Comparison of ENCODE assay signal across 8 mouse cellular contexts in the genomic region with DNA sequence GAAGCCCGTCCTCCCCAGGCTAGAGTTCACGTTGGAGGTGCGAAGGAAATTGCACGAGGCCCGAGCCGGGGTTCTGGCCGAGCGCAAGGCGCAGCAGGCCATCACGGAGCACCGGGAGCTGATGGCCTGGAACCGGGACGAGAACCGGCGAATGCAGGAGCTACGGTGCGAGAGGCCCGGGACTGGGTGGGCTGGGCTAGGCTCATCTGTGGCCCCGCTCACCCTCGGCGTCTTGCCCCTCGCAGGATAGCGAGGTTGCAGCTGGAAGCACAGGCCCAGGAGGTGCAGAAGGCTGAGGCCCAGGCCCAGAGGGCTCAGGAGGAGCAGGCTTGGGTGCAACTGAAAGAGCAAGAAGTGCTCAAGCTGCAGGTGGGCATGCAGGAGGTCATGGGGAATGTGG. TPM values are rescaled to one million over a fixed set of nuclear protein-coding genes. Genes with fewer than 3 reads are reported as not detected.
A peak's percentile ranks its signal among the peaks of the same experiment; 100 is the strongest.
DNase-seq lines count a peak whose midpoint lies in the region; ATAC-seq lines count a peak whose summit lies in the region.

No protein-coding gene starts in this region.

- no peak for DNase-seq in forebrain, embryonic 14.5 days (ENCODE audit: low spot score)
- DNase-seq in liver, embryonic 13.5 days = no peak
- peak; percentile 26 for DNase-seq in testis, postnatal 14 days (ENCODE audit: low spot score)
- DNase-seq in layer of hippocampus, adult 9-10 months (ENCODE audit: low spot score) = no peak

- peaks cover 26% of the 10 kb centered on the region for H3K4me1 ChIP-seq in erythroblast, embryonic 14.5 days (ENCODE audit: control insufficient read depth)
- H3K4me1 ChIP-seq in megakaryocyte, embryonic 14.5 days = peaks cover 43% of the 10 kb centered on the region
- H3K4me1 ChIP-seq in forebrain, embryonic 14.5 days (ENCODE audit: control insufficient read depth, insufficient read depth, low read length) = peaks cover 11% of the 10 kb centered on the region
- H3K4me1 ChIP-seq in liver, embryonic 13.5 days (replicated peaks) = peaks cover 27% of the 10 kb centered on the region

- no peaks in the 10 kb centered on the region for H3K9me3 ChIP-seq in erythroblast, embryonic 14.5 days (ENCODE audit: control insufficient read depth, low read length)
- H3K9me3 ChIP-seq in megakaryocyte, embryonic 14.5 days = no peaks in the 10 kb centered on the region
- H3K9me3 ChIP-seq in forebrain, embryonic 14.5 days (replicated peaks; ENCODE audit: control insufficient read depth, low read length) = no peaks in the 10 kb centered on the region
- no peaks in the 10 kb centered on the region for H3K9me3 ChIP-seq in liver, embryonic 13.5 days (replicated peaks)

- no peak for ATAC-seq in erythroblast, adult 5-6 weeks (replicated peaks; ENCODE audit: low FRiP score, poor library complexity, severe bottlenecking)
- no peak for ATAC-seq in megakaryocyte, adult 5-6 weeks (ENCODE audit: poor library complexity, severe bottlenecking)
- ATAC-seq in forebrain, embryonic 14.5 days = peak; percentile 24
- ATAC-seq in liver, embryonic 13.5 days (ENCODE audit: low read depth) = peak; percentile 2; the same call in 1 of the 2 replicates

- H3K4me3 ChIP-seq in erythroblast, embryonic 14.5 days (replicated peaks) = peak overlapping the region; percentile 89
- peak overlapping the region; percentile 99 for H3K4me3 ChIP-seq in megakaryocyte, embryonic 14.5 days (replicated peaks)
- peak overlapping the region; percentile 91 for H3K4me3 ChIP-seq in forebrain, embryonic 14.5 days (ENCODE audit: low read depth, low read length)
- H3K4me3 ChIP-seq in liver, embryonic 13.5 days (replicated peaks) = peak overlapping the region; percentile 84

- no peak overlapping the region; the same call in 1 of the 2 replicates for H3K27ac ChIP-seq in forebrain, embryonic 14.5 days (ENCODE audit: low read depth, low read length)
- H3K27ac ChIP-seq in liver, embryonic 13.5 days = peak overlapping the region; percentile 41

- peaks cover 24% of the 10 kb centered on the region for H3K36me3 ChIP-seq in erythroblast, embryonic 14.5 days (ENCODE audit: control insufficient read depth)
- H3K36me3 ChIP-seq in megakaryocyte, embryonic 14.5 days (replicated peaks; ENCODE audit: low read length) = peaks cover 41% of the 10 kb centered on the region
- peaks cover 22% of the 10 kb centered on the region for H3K36me3 ChIP-seq in forebrain, embryonic 14.5 days (ENCODE audit: control insufficient read depth, insufficient read depth, low read length)
- H3K36me3 ChIP-seq in liver, embryonic 13.5 days = peaks cover 25% of the 10 kb centered on the region

- WGBS in forebrain, embryonic 14.5 days = under 1% methylated on average over 23 of the region's 23 CpGs
- under 1% methylated on average over 23 of the region's 23 CpGs for WGBS in liver, embryonic 13.5 days (ENCODE audit: insufficient replicate concordance)

- H3K27me3 ChIP-seq in erythroblast, embryonic 14.5 days (ENCODE audit: control insufficient read depth) = no peaks in the 10 kb centered on the region
- H3K27me3 ChIP-seq in megakaryocyte, embryonic 14.5 days (replicated peaks) = no peaks in the 10 kb centered on the region
- H3K27me3 ChIP-seq in forebrain, embryonic 14.5 days (replicated peaks; ENCODE audit: control insufficient read depth, insufficient read depth, low read length) = no peaks in the 10 kb centered on the region
- H3K27me3 ChIP-seq in liver, embryonic 13.5 days = no peaks in the 10 kb centered on the region

- H3K9ac ChIP-seq in forebrain, embryonic 14.5 days (ENCODE audit: low read length) = peak overlapping the region; percentile 90
- H3K9ac ChIP-seq in liver, embryonic 13.5 days = peak overlapping the region; percentile 88

- H3K4me2 ChIP-seq in forebrain, embryonic 14.5 days (ENCODE audit: low read length) = peak overlapping the region; percentile 83
- peak overlapping the region; percentile 96 for H3K4me2 ChIP-seq in liver, embryonic 13.5 days

RNA-seq across cellular contexts. Expression of gene Mrps26, which starts 0.5 kb away (rescaled TPM):
- polyA plus RNA-seq in erythroblast, embryonic 14.5 days (2012) = 7.2 and 8.8 TPM in 2 replicates
- total RNA-seq in erythroblast, adult 5-6 weeks (2015; ENCODE audit: low replicate concordance) = 15.0 TPM in 2 replicates
- total RNA-seq in erythroblast, adult 5-6 weeks (2017; ENCODE audit: low replicate concordance) = 6.6 and 13.7 TPM in 2 replicates
- 94.8 and 158 TPM in 2 replicates for polyA plus RNA-seq in megakaryocyte, embryonic 14.5 days (2012; ENCODE audit: insufficient read depth, low replicate concordance)
- total RNA-seq in megakaryocyte, adult 5-6 weeks (2015) = 39.5 and 42.2 TPM in 2 replicates
- 34.3 and 35.4 TPM in 2 replicates for total RNA-seq in megakaryocyte, adult 5-6 weeks (2017)
- 94.7 and 98.1 TPM in 2 replicates for polyA plus RNA-seq in forebrain, embryonic 14.5 days (2014; fragmentation: Nextera tagmentation; extraction: Ambion mirVana)
- polyA plus RNA-seq in liver, embryonic 13.5 days (2015; fragmentation: Nextera tagmentation; extraction: Ambion mirVana) = 65.7 and 68.3 TPM in 2 replicates

RNA-seq across cellular contexts. Expression of gene Oxt, which starts 11.9 kb away (rescaled TPM):
- not detected in 2 replicates for polyA plus RNA-seq in erythroblast, embryonic 14.5 days (2012)
- not detected in 2 replicates for total RNA-seq in erythroblast, adult 5-6 weeks (2015; ENCODE audit: low replicate concordance)
- total RNA-seq in erythroblast, adult 5-6 weeks (2017; ENCODE audit: low replicate concordance) = not detected in 2 replicates
- polyA plus RNA-seq in megakaryocyte, embryonic 14.5 days (2012; ENCODE audit: insufficient read depth, low replicate concordance) = 0.27 TPM in 1 of 2 replicates, not detected in the other
- total RNA-seq in megakaryocyte, adult 5-6 weeks (2015) = not detected in 2 replicates
- total RNA-seq in megakaryocyte, adult 5-6 weeks (2017) = not detected in 2 replicates
- polyA plus RNA-seq in forebrain, embryonic 14.5 days (2014; fragmentation: Nextera tagmentation; extraction: Ambion mirVana) = 0.66 TPM in 1 of 2 replicates, not detected in the other
- polyA plus RNA-seq in liver, embryonic 13.5 days (2015; fragmentation: Nextera tagmentation; extraction: Ambion mirVana) = not detected in 2 replicates

RNA-seq across cellular contexts. Expression of gene Avp, which starts 18.3 kb away (rescaled TPM):
- polyA plus RNA-seq in erythroblast, embryonic 14.5 days (2012) = not detected in 2 replicates
- not detected in 2 replicates for total RNA-seq in erythroblast, adult 5-6 weeks (2015; ENCODE audit: low replicate concordance)
- not detected in 2 replicates for total RNA-seq in erythroblast, adult 5-6 weeks (2017; ENCODE audit: low replicate concordance)
- polyA plus RNA-seq in megakaryocyte, embryonic 14.5 days (2012; ENCODE audit: insufficient read depth, low replicate concordance) = not detected in 2 replicates
- not detected in 2 replicates for total RNA-seq in megakaryocyte, adult 5-6 weeks (2015)
- total RNA-seq in megakaryocyte, adult 5-6 weeks (2017) = not detected in 2 replicates
- polyA plus RNA-seq in forebrain, embryonic 14.5 days (2014; fragmentation: Nextera tagmentation; extraction: Ambion mirVana) = 17.7 and 27.0 TPM in 2 replicates
- polyA plus RNA-seq in liver, embryonic 13.5 days (2015; fragmentation: Nextera tagmentation; extraction: Ambion mirVana) = not detected in 2 replicates

Comparison
In these comparisons a context has a peak if more than half of its experiments do, and no peak if none do; other contexts are left out.
1. ATAC-seq: peak in forebrain, embryonic 14.5 days (single experiment) and liver, embryonic 13.5 days (single experiment); none in erythroblast, adult 5-6 weeks (single experiment) and megakaryocyte, adult 5-6 weeks (single experiment).
2. RNA of gene Avp, which starts 18.3 kb away (polyA plus RNA-seq): 17.7 to 27.0 TPM in forebrain, embryonic 14.5 days; not detected in megakaryocyte, embryonic 14.5 days, not detected in erythroblast, embryonic 14.5 days and not detected in liver, embryonic 13.5 days; every median in the first group is over 10 times any median in the second.
3. Peak in every context shown above with its lines, with median percentiles within 50 percentile points of each other: H3K4me3 ChIP-seq.